Mouse (Mus musculus): ENCODE data around the gene Klhl32. TPM values are rescaled to one million over a fixed set of nuclear protein-coding genes. Genes with fewer than 3 reads are reported as not detected.

Klhl32 gene
- total and polyA plus RNA-seq, 2 experiments: 0.05 to 0.18 TPM

- H3K36me3 ChIP-seq (ENCODE audit: control insufficient read depth, insufficient read depth, low read length): no peaks in the 10 kb centered on the region
- no peak overlapping the region for H3K4me3 ChIP-seq (ENCODE audit: insufficient read depth, low read depth, low read length)
- no peak for TF ChIP-seq POLR2A (IDR thresholded peaks at IDR 0.05; ENCODE audit: extremely low read depth, insufficient read depth, low read length)
- no peak for TF ChIP-seq CTCF (IDR thresholded peaks at IDR 0.05; ENCODE audit: low read depth, low read length)
- DNase-seq (ENCODE audit: extremely low read depth, low read depth, low spot score): no peak
- H3K9ac ChIP-seq (ENCODE audit: low read depth, low read length): no peak overlapping the region
- no peaks in the 10 kb centered on the region for H3K4me1 ChIP-seq (ENCODE audit: control insufficient read depth, insufficient read depth, low read length)
- 95% methylated on average over 2 of the region's 2 CpGs for WGBS
- H3K79me2 ChIP-seq (ENCODE audit: control insufficient read depth, insufficient read depth, low read length): no peaks in the 10 kb centered on the region
- no peak overlapping the region for H3K27ac ChIP-seq (replicated peaks; ENCODE audit: insufficient read depth, low read depth, low read length)
- no peaks in the 10 kb centered on the region for H3K27me3 ChIP-seq (ENCODE audit: control insufficient read depth, insufficient read depth, low read length)
Measured at GRCm38 (mm10) chr4:24609564-24609963, 241.4 kb downstream of the Klhl32 start.

GRCm38 (mm10) chr4:24609085-24609484 lies 241.8 kb downstream of the Klhl32 start:
- H3K9ac ChIP-seq (ENCODE audit: low read depth, low read length): no peak overlapping the region
- 88% methylated on average over 3 of the region's 3 CpGs for WGBS
- H3K27me3 ChIP-seq (ENCODE audit: control insufficient read depth, insufficient read depth, low read length): no peaks in the 10 kb centered on the region
- DNase-seq (ENCODE audit: extremely low read depth, low read depth, low spot score): no peak
- H3K79me2 ChIP-seq (ENCODE audit: control insufficient read depth, insufficient read depth, low read length): no peaks in the 10 kb centered on the region
- H3K36me3 ChIP-seq (ENCODE audit: control insufficient read depth, insufficient read depth, low read length): no peaks in the 10 kb centered on the region
- no peaks in the 10 kb centered on the region for H3K4me1 ChIP-seq (ENCODE audit: control insufficient read depth, insufficient read depth, low read length)
- TF ChIP-seq POLR2A (IDR thresholded peaks at IDR 0.05; ENCODE audit: extremely low read depth, insufficient read depth, low read length) (no peak), CTCF (IDR thresholded peaks at IDR 0.05; ENCODE audit: low read depth, low read length) (no peak)
- H3K4me3 ChIP-seq (ENCODE audit: insufficient read depth, low read depth, low read length): no peak overlapping the region
- no peak overlapping the region for H3K27ac ChIP-seq (replicated peaks; ENCODE audit: insufficient read depth, low read depth, low read length)

GRCm38 (mm10) chr4:24601711-24602110 lies 249.2 kb downstream of the Klhl32 start:
- 95% methylated on average over 6 of the region's 6 CpGs for WGBS
- Histone ChIP-seq H3K4me3 (ENCODE audit: insufficient read depth, low read depth, low read length) (no peak overlapping the region), H3K36me3 (ENCODE audit: control insufficient read depth, insufficient read depth, low read length) (no peaks in the 10 kb centered on the region; the same call in 1 of the 2 replicates), H3K9ac (ENCODE audit: low read depth, low read length) (no peak overlapping the region), H3K27ac (replicated peaks; ENCODE audit: insufficient read depth, low read depth, low read length) (no peak overlapping the region), H3K27me3 (ENCODE audit: control insufficient read depth, insufficient read depth, low read length) (no peaks in the 10 kb centered on the region), H3K4me1 (ENCODE audit: control insufficient read depth, insufficient read depth, low read length) (no peaks in the 10 kb centered on the region), H3K79me2 (ENCODE audit: control insufficient read depth, insufficient read depth, low read length) (no peaks in the 10 kb centered on the region)
- DNase-seq (ENCODE audit: extremely low read depth, low read depth, low spot score): no peak
- TF ChIP-seq CTCF (IDR thresholded peaks at IDR 0.05; ENCODE audit: low read depth, low read length) (no peak), POLR2A (IDR thresholded peaks at IDR 0.05; ENCODE audit: extremely low read depth, insufficient read depth, low read length) (no peak)

GRCm38 (mm10) chr4:24598637-24599036 lies 252.3 kb downstream of the Klhl32 start:
- TF ChIP-seq POLR2A (IDR thresholded peaks at IDR 0.05; ENCODE audit: extremely low read depth, insufficient read depth, low read length): no peak
- no peak for TF ChIP-seq CTCF (IDR thresholded peaks at IDR 0.05; ENCODE audit: low read depth, low read length)
- Histone ChIP-seq H3K36me3 (ENCODE audit: control insufficient read depth, insufficient read depth, low read length) (no peaks in the 10 kb centered on the region; the same call in 1 of the 2 replicates), H3K79me2 (ENCODE audit: control insufficient read depth, insufficient read depth, low read length) (no peaks in the 10 kb centered on the region), H3K9ac (ENCODE audit: low read depth, low read length) (no peak overlapping the region), H3K27me3 (ENCODE audit: control insufficient read depth, insufficient read depth, low read length) (no peaks in the 10 kb centered on the region), H3K4me3 (ENCODE audit: insufficient read depth, low read depth, low read length) (no peak overlapping the region), H3K27ac (replicated peaks; ENCODE audit: insufficient read depth, low read depth, low read length) (no peak overlapping the region), H3K4me1 (ENCODE audit: control insufficient read depth, insufficient read depth, low read length) (no peaks in the 10 kb centered on the region)
- DNase-seq (ENCODE audit: extremely low read depth, low read depth, low spot score): no peak
- 59% methylated on average over 1 of the region's 1 CpGs for WGBS

GRCm38 (mm10) chr4:24596942-24597611 lies 253.8 kb downstream of the Klhl32 start:
- Histone ChIP-seq H3K4me3 (ENCODE audit: insufficient read depth, low read depth, low read length) (no peak overlapping the region), H3K27me3 (ENCODE audit: control insufficient read depth, insufficient read depth, low read length) (no peaks in the 10 kb centered on the region), H3K79me2 (ENCODE audit: control insufficient read depth, insufficient read depth, low read length) (no peaks in the 10 kb centered on the region), H3K36me3 (ENCODE audit: control insufficient read depth, insufficient read depth, low read length) (no peaks in the 10 kb centered on the region), H3K9ac (ENCODE audit: low read depth, low read length) (no peak overlapping the region), H3K4me1 (ENCODE audit: control insufficient read depth, insufficient read depth, low read length) (no peaks in the 10 kb centered on the region), H3K27ac (replicated peaks; ENCODE audit: insufficient read depth, low read depth, low read length) (no peak overlapping the region)
- TF ChIP-seq CTCF (IDR thresholded peaks at IDR 0.05; ENCODE audit: low read depth, low read length): no peak
- no peak for TF ChIP-seq POLR2A (IDR thresholded peaks at IDR 0.05; ENCODE audit: extremely low read depth, insufficient read depth, low read length)
- no peak for DNase-seq (ENCODE audit: extremely low read depth, low read depth, low spot score)
- 80% methylated on average over 6 of the region's 6 CpGs for WGBS

- H3K27ac ChIP-seq (replicated peaks; ENCODE audit: insufficient read depth, low read depth, low read length): no peak overlapping the region
- no peak overlapping the region for H3K4me3 ChIP-seq (ENCODE audit: insufficient read depth, low read depth, low read length)
- no peaks in the 10 kb centered on the region for H3K36me3 ChIP-seq (ENCODE audit: control insufficient read depth, insufficient read depth, low read length)
- no peaks in the 10 kb centered on the region for H3K4me1 ChIP-seq (ENCODE audit: control insufficient read depth, insufficient read depth, low read length)
- DNase-seq (ENCODE audit: extremely low read depth, low read depth, low spot score): no peak
- H3K9ac ChIP-seq (ENCODE audit: low read depth, low read length): no peak overlapping the region
- TF ChIP-seq CTCF (IDR thresholded peaks at IDR 0.05; ENCODE audit: low read depth, low read length): no peak
- no peak for TF ChIP-seq POLR2A (IDR thresholded peaks at IDR 0.05; ENCODE audit: extremely low read depth, insufficient read depth, low read length)
- H3K79me2 ChIP-seq (ENCODE audit: control insufficient read depth, insufficient read depth, low read length): no peaks in the 10 kb centered on the region
- H3K27me3 ChIP-seq (ENCODE audit: control insufficient read depth, insufficient read depth, low read length): no peaks in the 10 kb centered on the region
Measured at GRCm38 (mm10) chr4:24594824-24595223, 256.1 kb downstream of the Klhl32 start.

Measured in liver, adult 2 months (tissue).